Mouse (Mus musculus): Measurements from ENCODE around the gene Tnc. TPM values are rescaled to one million over a fixed set of nuclear protein-coding genes. Genes with fewer than 3 reads are reported as not detected.
"Not testable (repeated sequence)": the region's sequence is repeated elsewhere in the genome, so short reads cannot be mapped to it uniquely, and the experiment has no call there.

Gene Tnc
- total RNA-seq, 1 experiment from 2014 or later: 2.4 TPM

GRCm38 (mm10) chr4:63963410-63963809 is 83.4 kb downstream of the Tnc start:
- DNase-seq: no peak

- DNase-seq: no peak
Measured at GRCm38 (mm10) chr4:63961858-63962468, 84.9 kb downstream of the Tnc start.

GRCm38 (mm10) chr4:63958601-63959000 is 88.2 kb downstream of the Tnc start:
- no peak for DNase-seq

GRCm38 (mm10) chr4:63950054-63950453 is 96.8 kb downstream of the Tnc start:
- DNase-seq: no peak

GRCm38 (mm10) chr4:63948688-63949073 is 98.1 kb downstream of the Tnc start:
- not testable (repeated sequence) for DNase-seq

GRCm38 (mm10) chr4:63948066-63948687 is 98.6 kb downstream of the Tnc start:
- peak; percentile 42 for DNase-seq

- no peak for DNase-seq
Measured at GRCm38 (mm10) chr4:63943813-63944212, 103.0 kb downstream of the Tnc start.

GRCm38 (mm10) chr4:63942875-63943274 is 103.9 kb downstream of the Tnc start:
- DNase-seq: no peak

GRCm38 (mm10) chr4:63941420-63941819 is 105.4 kb downstream of the Tnc start:
- DNase-seq: no peak

- no peak for DNase-seq
Measured at GRCm38 (mm10) chr4:63939428-63939827, 107.4 kb downstream of the Tnc start.

GRCm38 (mm10) chr4:63935960-63936359 is 110.9 kb downstream of the Tnc start:
- no peak for DNase-seq

- no peak for DNase-seq
Measured at GRCm38 (mm10) chr4:63935314-63935713, 111.5 kb downstream of the Tnc start.

GRCm38 (mm10) chr4:63930863-63931262 is 116.0 kb downstream of the Tnc start:
- DNase-seq: no peak

GRCm38 (mm10) chr4:63929490-63929889 is 117.3 kb downstream of the Tnc start:
- no peak for DNase-seq

- DNase-seq: no peak
Measured at GRCm38 (mm10) chr4:63928192-63928591, 118.6 kb downstream of the Tnc start.

GRCm38 (mm10) chr4:63917181-63917580 is 129.6 kb downstream of the Tnc start:
- no peak for DNase-seq

- DNase-seq: no peak
Measured at GRCm38 (mm10) chr4:63916753-63917152, 130.1 kb downstream of the Tnc start.

GRCm38 (mm10) chr4:63916288-63916687 is 130.5 kb downstream of the Tnc start:
- no peak for DNase-seq

Other genes starting within 250 kb of the Tnc start
- gene Tnfsf8, start 185.7 kb downstream of the Tnc start, total RNA-seq (2021): not detected in 2 replicates